Mouse (Mus musculus): Measurements from ENCODE around the gene Gas2. TPM values are rescaled to one million over a fixed set of nuclear protein-coding genes. Genes with fewer than 3 reads are reported as not detected.

The Gas2 gene
- 0.75 and 1.1 TPM in 2 replicates for polyA plus RNA-seq (2012; ENCODE audit: low replicate concordance)

GRCm38 (mm10) chr7:51861250-51862096, at the start of gene Gas2:
Gene Gas2, plus strand, starts transcription at chr7:51862015.

GRCm38 (mm10) chr7:51862097-51862492, 280 bp downstream of the Gas2 start, which contains the start of gene Fancf:
Gene Fancf, minus strand, starts transcription at chr7:51862267.

GRCm38 (mm10) chr7:52005511-52006295, 143.9 kb downstream of the Gas2 start, which contains the start of gene Svip:
Gene Svip, minus strand, starts transcription at chr7:52006018.

GRCm38 (mm10) chr7:52015628-52016027, 153.8 kb downstream of the Gas2 start, which contains the start of gene 1700015G11Rik:
Gene 1700015G11Rik, minus strand, starts transcription at chr7:52015728.

Other genes starting within 250 kb of the Gas2 start
- not detected in 2 replicates for gene Slc17a6, start 240.0 kb upstream of the Gas2 start, polyA plus RNA-seq (2012; ENCODE audit: low replicate concordance)
- gene Fancf, start 252 bp downstream of the Gas2 start, polyA plus RNA-seq (2012; ENCODE audit: low replicate concordance), result 4.9 and 8.4 TPM in 2 replicates
- 22.7 and 23.2 TPM in 2 replicates for gene Svip, start 144.0 kb downstream of the Gas2 start, polyA plus RNA-seq (2012; ENCODE audit: low replicate concordance)
- not detected in 2 replicates for gene 1700015G11Rik, start 153.7 kb downstream of the Gas2 start, polyA plus RNA-seq (2012; ENCODE audit: low replicate concordance)